Comparison of ENCODE assay signal across 27 mouse cellular contexts in the genomic region with DNA sequence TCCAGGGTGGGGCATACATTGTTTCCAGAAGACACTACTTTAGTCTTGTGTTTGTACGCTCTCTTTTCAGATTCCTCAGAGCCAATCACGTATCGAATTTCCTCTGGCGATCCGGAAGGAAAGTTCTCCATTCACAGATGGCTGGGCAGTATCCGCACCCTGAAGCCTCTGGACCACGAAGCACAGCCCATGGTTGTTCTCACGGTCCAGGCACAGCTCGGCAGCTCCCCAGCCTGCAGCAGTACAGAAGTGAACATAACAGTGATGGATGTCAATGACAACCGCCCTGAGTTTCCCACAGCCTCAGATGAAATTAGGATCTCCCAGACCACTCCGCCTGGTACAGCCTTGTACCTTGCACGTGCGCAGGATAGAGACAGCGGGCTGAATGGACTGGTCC.
DNase-seq lines count a peak whose midpoint lies in the region; ATAC-seq and TF ChIP-seq lines count a peak whose summit lies in the region.
"Had no signal": no experiment of that assay in that cellular context is flagged by ENCODE, and none has a peak within 500 bp of the region (broad histone marks: within the 10 kb centered on the region; RNA-seq: fewer than 3 reads in every experiment).

No protein-coding gene starts in this region.

- H3K4me1 ChIP-seq in kidney, embryonic 16.5 days (ENCODE audit: insufficient read depth, low read length) = no peaks in the 10 kb centered on the region
- peaks cover 10% of the 10 kb centered on the region; the same call in 1 of the 2 replicates for H3K4me1 ChIP-seq in E14TG2a.4 (replicated peaks; ENCODE audit: low read depth, low read length)
- H3K4me1 ChIP-seq: forebrain, embryonic 13.5 days; hindbrain, embryonic 10.5 days; hindbrain, embryonic 13.5 days had no signal

- no peak overlapping the region for H3K4me2 ChIP-seq in kidney, embryonic 16.5 days (replicated peaks; ENCODE audit: low read depth, low read length)
- H3K4me2 ChIP-seq: forebrain, embryonic 13.5 days; heart, embryonic 12.5 days; heart, embryonic 15.5 days; hindbrain, embryonic 13.5 days had no signal

- ATAC-seq in kidney, embryonic 16.5 days (ENCODE audit: low FRiP score, low TSS enrichment) = peak; percentile 83
- ATAC-seq: CD4-positive, CD25-positive, alpha-beta regulatory T cell, adult 4 months; forebrain, embryonic 13.5 days; forebrain, embryonic 16.5 days; hindbrain, embryonic 16.5 days; Patski had no signal

- no peaks in the 10 kb centered on the region for H3K36me3 ChIP-seq in kidney, embryonic 16.5 days (ENCODE audit: insufficient read depth, low read length)
- H3K36me3 ChIP-seq in E14TG2a.4 (ENCODE audit: insufficient read depth, low read length) = no peaks in the 10 kb centered on the region
- H3K36me3 ChIP-seq: forebrain, embryonic 10.5 days; G1E; heart, embryonic 12.5 days; heart, embryonic 15.5 days; hindbrain, embryonic 10.5 days; hindbrain, embryonic 13.5 days had no signal

- H3K4me3 ChIP-seq in kidney, embryonic 16.5 days (ENCODE audit: low read length) = no peak overlapping the region
- H3K4me3 ChIP-seq in E14TG2a.4 (replicated peaks; ENCODE audit: low read length) = peak overlapping the region; percentile 50
- H3K4me3 ChIP-seq: forebrain, embryonic 10.5 days; forebrain, embryonic 13.5 days; gastrocnemius, adult 2 months; heart, embryonic 12.5 days; heart, embryonic 15.5 days; hindbrain, embryonic 10.5 days; hindbrain, embryonic 13.5 days had no signal

- H3K27me3 ChIP-seq in kidney, embryonic 16.5 days (ENCODE audit: insufficient read depth, low read length) = no peaks in the 10 kb centered on the region
- peaks cover 17% of the 10 kb centered on the region for H3K27me3 ChIP-seq in E14TG2a.4 (ENCODE audit: insufficient read depth, low read length)
- H3K27me3 ChIP-seq: forebrain, embryonic 13.5 days; heart, embryonic 12.5 days; heart, embryonic 15.5 days; hindbrain, embryonic 13.5 days had no signal

- TF ChIP-seq CTCF in E14TG2a.4 (conservative IDR thresholded peaks at IDR 0.05; ENCODE audit: low read length) = no peak

- no peaks in the 10 kb centered on the region for H3K9me3 ChIP-seq in kidney, embryonic 16.5 days (ENCODE audit: low read length)
- H3K9me3 ChIP-seq in E14TG2a.4 (ENCODE audit: low read length) = no peaks in the 10 kb centered on the region
- H3K9me3 ChIP-seq: forebrain, embryonic 10.5 days; forebrain, embryonic 13.5 days; G1E; heart, embryonic 12.5 days; heart, embryonic 15.5 days; hindbrain, embryonic 10.5 days; hindbrain, embryonic 13.5 days had no signal

- intact Hi-C loops in gastrocnemius, postnatal 14 days (cut with DNase I; ENCODE audit: low total_unique reads) = loop anchor here (5.0 kb wide), 1 partner anchor 163 kb away; no protein-coding TSS in a partner anchor

- H3K27ac ChIP-seq in kidney, embryonic 16.5 days (ENCODE audit: low read length) = no peak overlapping the region
- H3K27ac ChIP-seq: forebrain, embryonic 10.5 days; forebrain, embryonic 13.5 days; gastrocnemius, adult 2 months; heart, embryonic 15.5 days; hindbrain, embryonic 10.5 days; hindbrain, embryonic 13.5 days had no signal

- no peak for DNase-seq in kidney, postnatal 36 days
- peak; percentile 4 for DNase-seq in ES-CJ7 (ENCODE audit: low read depth, low spot score)
- no peak for DNase-seq in gastrocnemius, postnatal 14 days
- no peak for DNase-seq in T-cell, adult 2 months (ENCODE audit: low spot score)
- DNase-seq: adrenal gland, postnatal 10 days; adrenal gland, postnatal 36 days; cerebellum, adult 18-20 months; cerebellum, adult 9-10 months; cerebellum, postnatal 14 days; gastrocnemius, adult 2 months; gastrocnemius, postnatal 25 days; heart, adult 18-20 months; heart, postnatal 10 days; heart, postnatal 36 days had no signal

- no peak overlapping the region for H3K9ac ChIP-seq in kidney, embryonic 16.5 days (replicated peaks; ENCODE audit: low read length)
- H3K9ac ChIP-seq: forebrain, embryonic 13.5 days; heart, embryonic 12.5 days; heart, embryonic 15.5 days; hindbrain, embryonic 13.5 days had no signal

- WGBS in kidney, embryonic 16.5 days = 56% methylated on average over 14 of the region's 14 CpGs
